Mouse (Mus musculus): Measurements from ENCODE around the gene Hoxb6. TPM values are rescaled to one million over a fixed set of nuclear protein-coding genes. Genes with fewer than 3 reads are reported as not detected.

Hoxb6 gene
- polyA plus RNA-seq, 1 experiment from 2014 or later, result 0.73 TPM

- H3K4me2 ChIP-seq (ENCODE audit: low read depth, low read length), result peak within 1 kb of the TSS; percentile 21; the same call in 1 of the 2 replicates
- H3K4me3 ChIP-seq (ENCODE audit: low read depth, low read length), result no peak within 1 kb of the TSS
- ATAC-seq (replicated peaks; ENCODE audit: insufficient number of reproducible peaks, low FRiP score, low TSS enrichment, low read depth) (no peak), DNase-seq (ENCODE audit: low spot score) (no peak)
- no peaks in the 10 kb centered on the region; the same call in 1 of the 2 replicates for H3K36me3 ChIP-seq (replicated peaks; ENCODE audit: control insufficient read depth, insufficient read depth, low read depth, low read length)
- WGBS, result 1% methylated on average over 43 of the region's 43 CpGs
- peaks cover 92% of the 10 kb centered on the region for H3K27me3 ChIP-seq (ENCODE audit: control insufficient read depth, insufficient read depth, low read length)
- H3K27ac ChIP-seq (replicated peaks; ENCODE audit: low read depth, low read length), result no peak within 1 kb of the TSS
- H3K9ac ChIP-seq (replicated peaks; ENCODE audit: low read length), result no peak within 1 kb of the TSS
- no peaks in the 10 kb centered on the region for H3K4me1 ChIP-seq (ENCODE audit: control insufficient read depth, insufficient read depth, low read length)
- no peaks in the 10 kb centered on the region for H3K9me3 ChIP-seq (replicated peaks; ENCODE audit: control insufficient read depth, low read length)
These were observed 6.2 kb upstream of the Hoxb6 start, which contains the start of gene Hoxb7 for GRCm38 (mm10) chr11:96285771-96286738. Hoxb7 (plus strand) TSS chr11:96286623.

GRCm38 (mm10) chr11:96286739-96287385 is 5.4 kb upstream of the Hoxb6 start:
- H3K9me3 ChIP-seq (replicated peaks; ENCODE audit: control insufficient read depth, low read length), result no peaks in the 10 kb centered on the region
- H3K27me3 ChIP-seq (ENCODE audit: control insufficient read depth, insufficient read depth, low read length), result peaks cover 91% of the 10 kb centered on the region
- H3K36me3 ChIP-seq (replicated peaks; ENCODE audit: control insufficient read depth, insufficient read depth, low read depth, low read length), result no peaks in the 10 kb centered on the region
- under 1% methylated on average over 54 of the region's 55 CpGs for WGBS
- no peak overlapping the region for H3K9ac ChIP-seq (replicated peaks; ENCODE audit: low read length)
- ATAC-seq (replicated peaks; ENCODE audit: insufficient number of reproducible peaks, low FRiP score, low TSS enrichment, low read depth) (no peak), DNase-seq (ENCODE audit: low spot score) (no peak)
- no peak overlapping the region for H3K4me3 ChIP-seq (ENCODE audit: low read depth, low read length)
- H3K4me1 ChIP-seq (ENCODE audit: control insufficient read depth, insufficient read depth, low read length), result no peaks in the 10 kb centered on the region
- H3K4me2 ChIP-seq (ENCODE audit: low read depth, low read length), result peak overlapping the region; percentile 21; the same call in 1 of the 2 replicates
- H3K27ac ChIP-seq (replicated peaks; ENCODE audit: low read depth, low read length), result no peak overlapping the region

- H3K36me3 ChIP-seq (replicated peaks; ENCODE audit: control insufficient read depth, insufficient read depth, low read depth, low read length), result no peaks in the 10 kb centered on the region
- DNase-seq (ENCODE audit: low spot score), result no peak
- no peak for ATAC-seq (replicated peaks; ENCODE audit: insufficient number of reproducible peaks, low FRiP score, low TSS enrichment, low read depth)
- WGBS, result 0% methylated on average over 9 of the region's 9 CpGs
- no peak overlapping the region for H3K27ac ChIP-seq (replicated peaks; ENCODE audit: low read depth, low read length)
- H3K27me3 ChIP-seq (ENCODE audit: control insufficient read depth, insufficient read depth, low read length), result peaks cover 92% of the 10 kb centered on the region
- no peaks in the 10 kb centered on the region for H3K9me3 ChIP-seq (replicated peaks; ENCODE audit: control insufficient read depth, low read length)
- no peak overlapping the region for H3K4me2 ChIP-seq (ENCODE audit: low read depth, low read length)
- H3K4me3 ChIP-seq (ENCODE audit: low read depth, low read length), result no peak overlapping the region
- no peak overlapping the region for H3K9ac ChIP-seq (replicated peaks; ENCODE audit: low read length)
- no peaks in the 10 kb centered on the region for H3K4me1 ChIP-seq (ENCODE audit: control insufficient read depth, insufficient read depth, low read length)
These were observed 4.9 kb upstream of the Hoxb6 start for GRCm38 (mm10) chr11:96287411-96287810.

- Histone ChIP-seq H3K4me3 (ENCODE audit: low read depth, low read length) (no peak overlapping the region), H3K36me3 (replicated peaks; ENCODE audit: control insufficient read depth, insufficient read depth, low read depth, low read length) (no peaks in the 10 kb centered on the region), H3K9me3 (replicated peaks; ENCODE audit: control insufficient read depth, low read length) (no peaks in the 10 kb centered on the region), H3K4me1 (ENCODE audit: control insufficient read depth, insufficient read depth, low read length) (no peaks in the 10 kb centered on the region), H3K4me2 (ENCODE audit: low read depth, low read length) (no peak overlapping the region), H3K27me3 (ENCODE audit: control insufficient read depth, insufficient read depth, low read length) (peaks cover 94% of the 10 kb centered on the region), H3K9ac (replicated peaks; ENCODE audit: low read length) (no peak overlapping the region), H3K27ac (replicated peaks; ENCODE audit: low read depth, low read length) (no peak overlapping the region)
- ATAC-seq (replicated peaks; ENCODE audit: insufficient number of reproducible peaks, low FRiP score, low TSS enrichment, low read depth) (no peak), DNase-seq (ENCODE audit: low spot score) (no peak)
- 7% methylated on average over 1 of the region's 1 CpGs for WGBS
These were observed 3.6 kb upstream of the Hoxb6 start for GRCm38 (mm10) chr11:96288455-96289221.

GRCm38 (mm10) chr11:96289293-96289692 is 3.0 kb upstream of the Hoxb6 start:
- whole genome bisulfite sequencing, result 2% methylated on average over 21 of the region's 21 CpGs
- no peak overlapping the region for H3K27ac ChIP-seq (replicated peaks; ENCODE audit: low read depth, low read length)
- ATAC-seq (replicated peaks; ENCODE audit: insufficient number of reproducible peaks, low FRiP score, low TSS enrichment, low read depth), result no peak
- H3K4me3 ChIP-seq (ENCODE audit: low read depth, low read length), result no peak overlapping the region
- no peaks in the 10 kb centered on the region for H3K9me3 ChIP-seq (replicated peaks; ENCODE audit: control insufficient read depth, low read length)
- H3K36me3 ChIP-seq (replicated peaks; ENCODE audit: control insufficient read depth, insufficient read depth, low read depth, low read length), result no peaks in the 10 kb centered on the region
- no peak overlapping the region for H3K4me2 ChIP-seq (ENCODE audit: low read depth, low read length)
- H3K9ac ChIP-seq (replicated peaks; ENCODE audit: low read length), result no peak overlapping the region
- no peak for DNase-seq (ENCODE audit: low spot score)
- no peaks in the 10 kb centered on the region for H3K4me1 ChIP-seq (ENCODE audit: control insufficient read depth, insufficient read depth, low read length)
- H3K27me3 ChIP-seq (ENCODE audit: control insufficient read depth, insufficient read depth, low read length), result peaks cover 96% of the 10 kb centered on the region

- DNase-seq (ENCODE audit: low spot score) (no peak), ATAC-seq (replicated peaks; ENCODE audit: insufficient number of reproducible peaks, low FRiP score, low TSS enrichment, low read depth) (no peak)
- Histone ChIP-seq H3K4me1 (ENCODE audit: control insufficient read depth, insufficient read depth, low read length) (no peaks in the 10 kb centered on the region), H3K27ac (replicated peaks; ENCODE audit: low read depth, low read length) (no peak overlapping the region), H3K27me3 (ENCODE audit: control insufficient read depth, insufficient read depth, low read length) (peaks cover 96% of the 10 kb centered on the region), H3K36me3 (replicated peaks; ENCODE audit: control insufficient read depth, insufficient read depth, low read depth, low read length) (no peaks in the 10 kb centered on the region), H3K4me3 (ENCODE audit: low read depth, low read length) (no peak overlapping the region), H3K4me2 (ENCODE audit: low read depth, low read length) (no peak overlapping the region), H3K9me3 (replicated peaks; ENCODE audit: control insufficient read depth, low read length) (no peaks in the 10 kb centered on the region), H3K9ac (replicated peaks; ENCODE audit: low read length) (no peak overlapping the region)
- 7% methylated on average over 6 of the region's 6 CpGs for WGBS
These were observed 2.4 kb upstream of the Hoxb6 start for GRCm38 (mm10) chr11:96289837-96290236.

- H3K36me3 ChIP-seq (replicated peaks; ENCODE audit: control insufficient read depth, insufficient read depth, low read depth, low read length), result no peaks in the 10 kb centered on the region
- no peak overlapping the region for H3K27ac ChIP-seq (replicated peaks; ENCODE audit: low read depth, low read length)
- no peaks in the 10 kb centered on the region for H3K9me3 ChIP-seq (replicated peaks; ENCODE audit: control insufficient read depth, low read length)
- peaks cover 96% of the 10 kb centered on the region for H3K27me3 ChIP-seq (ENCODE audit: control insufficient read depth, insufficient read depth, low read length)
- no peak overlapping the region for H3K9ac ChIP-seq (replicated peaks; ENCODE audit: low read length)
- no peak overlapping the region for H3K4me3 ChIP-seq (ENCODE audit: low read depth, low read length)
- H3K4me2 ChIP-seq (ENCODE audit: low read depth, low read length), result no peak overlapping the region
- DNase-seq (ENCODE audit: low spot score) (no peak), ATAC-seq (replicated peaks; ENCODE audit: insufficient number of reproducible peaks, low FRiP score, low TSS enrichment, low read depth) (no peak)
- 2% methylated on average over 17 of the region's 17 CpGs for WGBS
- H3K4me1 ChIP-seq (ENCODE audit: control insufficient read depth, insufficient read depth, low read length), result no peaks in the 10 kb centered on the region
These were observed 1.4 kb upstream of the Hoxb6 start for GRCm38 (mm10) chr11:96290705-96291355.

Measured in embryonic facial prominence, embryonic 11.5 days (tissue).